Mouse (Mus musculus) C2C12 (cell line): ENCODE data around the gene Nova1. TPM values are rescaled to one million over a fixed set of nuclear protein-coding genes. Genes with fewer than 3 reads are reported as not detected.

Experiments used
- H3K27me3 ChIP-seq: one replicate; pipeline ENCODE4 v1.6.1; 2011; ENCODE audit not compliant: control insufficient read depth, insufficient read depth, insufficient read length
- H3K36me3 ChIP-seq: one replicate; pipeline ENCODE4 v1.6.1; 2011; ENCODE audit not compliant: control insufficient read depth, insufficient read depth
- H3K4me3 ChIP-seq: one replicate; pipeline ENCODE4 v1.5.1; 2011; ENCODE audit warnings: mild to moderate bottlenecking, control low read depth; ENCODE audit not compliant: poor library complexity, insufficient read depth, severe bottlenecking
- H3K79me2 ChIP-seq: one replicate; pipeline ENCODE4 v1.6.1; 2011; ENCODE audit not compliant: control insufficient read depth, insufficient read depth
- H3K79me3 ChIP-seq: one replicate; pipeline ENCODE4 v1.6.1; 2011; ENCODE audit warnings: low read depth, control low read depth
- H3ac ChIP-seq: one replicate; pipeline ENCODE3; 2011; ENCODE audit warnings: low read depth; ENCODE audit not compliant: control insufficient read depth, insufficient read length
- CEBPB ChIP-seq: IDR thresholded peaks from one replicate; pipeline ENCODE4 v1.6.1; 2011; ENCODE audit warnings: low read depth, mild to moderate bottlenecking, control low read depth, moderate library complexity
- CTCF ChIP-seq: IDR thresholded peaks from one replicate; pipeline ENCODE4 v1.5.1; 2011; ENCODE audit not compliant: control insufficient read depth, insufficient read depth, insufficient read length
- FOSL1 ChIP-seq: IDR thresholded peaks from one replicate; pipeline ENCODE4 v1.8.0; 2011; ENCODE audit warnings: mild to moderate bottlenecking, low read length; ENCODE audit not compliant: poor library complexity, insufficient read depth, severe bottlenecking
- MAX ChIP-seq: IDR thresholded peaks from one replicate; pipeline ENCODE4 v1.6.1; 2011; ENCODE audit warnings: mild to moderate bottlenecking, control low read depth
- MYOD1 ChIP-seq: IDR thresholded peaks from one replicate; pipeline ENCODE4 v1.6.1; 2011; ENCODE audit warnings: low read depth; ENCODE audit not compliant: control insufficient read depth, insufficient read length
- MYOG ChIP-seq: IDR thresholded peaks from one replicate; pipeline ENCODE4 v1.6.1; 2011; ENCODE audit not compliant: control insufficient read depth, insufficient read length; ENCODE audit errors: extremely low read depth
- USF1 ChIP-seq: IDR thresholded peaks from one replicate; pipeline ENCODE4 v1.6.1; 2011; ENCODE audit warnings: low read depth, mild to moderate bottlenecking, control low read depth, moderate library complexity
- polyA plus RNA-seq: library from polyadenylated mRNA; unstranded; fragments of >200 nt; fragmentation: generic; extraction: Trizol; gene quantifications from one replicate; pipeline ENCODE4 v1.2.1, GENCODE M21; 2012; ENCODE audit warnings: missing spikeins

The Nova1 gene
- polyA plus RNA-seq, 1 experiment, result 0.01 TPM

DNA sequence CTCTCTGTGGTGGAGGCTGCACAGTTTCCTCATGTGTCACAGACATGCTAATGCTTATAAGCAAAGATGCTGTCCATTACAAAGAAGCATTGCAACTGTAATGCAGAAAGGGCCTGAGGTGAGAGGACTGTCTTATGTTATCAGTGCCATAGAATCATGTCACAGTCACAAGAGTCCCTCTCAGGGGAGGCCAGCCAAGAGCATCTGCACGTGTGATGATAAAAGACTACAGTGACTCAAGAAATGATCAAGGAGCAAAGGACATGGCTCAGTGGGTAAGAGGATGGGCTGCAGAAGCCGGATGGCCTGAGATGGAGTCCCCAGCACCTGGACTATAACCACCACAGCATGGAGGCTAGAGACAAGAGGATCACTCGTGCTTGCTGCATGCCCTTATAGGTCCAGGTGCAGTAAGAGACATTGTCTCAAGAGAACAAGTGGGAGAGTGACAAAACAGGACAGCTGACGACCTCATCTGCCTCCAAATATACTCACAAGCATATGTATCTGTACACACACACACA is 64.3 kb downstream of the Nova1 start:
- Histone ChIP-seq H3K36me3 (no peaks in the 10 kb centered on the region), H3K79me2 (no peaks in the 10 kb centered on the region), H3ac (no peak overlapping the region), H3K4me3 (no peak overlapping the region), H3K79me3 (no peaks in the 10 kb centered on the region), H3K27me3 (no peaks in the 10 kb centered on the region)
- TF ChIP-seq MYOD1 (no peak), MAX (no peak), MYOG (no peak), CEBPB (no peak), USF1 (no peak), FOSL1 (no peak), CTCF (no peak)

GRCm38 (mm10) chr12:46753096-46753495 is 65.6 kb downstream of the Nova1 start:
- H3ac ChIP-seq, result no peak overlapping the region
- H3K79me3 ChIP-seq, result no peaks in the 10 kb centered on the region
- no peak overlapping the region for H3K4me3 ChIP-seq
- no peak for TF ChIP-seq CTCF
- no peak for TF ChIP-seq CEBPB
- no peaks in the 10 kb centered on the region for H3K79me2 ChIP-seq
- no peaks in the 10 kb centered on the region for H3K36me3 ChIP-seq
- no peaks in the 10 kb centered on the region for H3K27me3 ChIP-seq

DNA sequence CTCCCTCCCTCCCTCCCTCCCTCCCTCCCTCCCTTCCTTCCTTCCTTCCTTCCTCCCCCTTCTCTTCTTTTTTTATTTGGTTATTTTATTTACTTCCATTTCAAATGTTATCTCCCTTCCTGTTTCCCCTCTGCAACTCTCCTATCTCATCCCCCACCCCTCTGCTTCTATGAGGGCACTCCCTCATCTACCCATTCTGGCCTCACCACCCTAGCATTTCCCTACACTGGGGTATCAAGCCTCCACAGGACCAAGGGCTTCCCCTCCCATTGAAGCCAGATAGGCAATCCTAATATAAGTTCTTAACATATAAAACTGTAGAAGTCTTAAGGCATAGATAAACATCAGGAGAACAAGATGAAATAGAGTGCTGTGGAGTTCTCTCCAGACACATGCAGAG is 85.5 kb downstream of the Nova1 start:
- H3K36me3 ChIP-seq, result no peaks in the 10 kb centered on the region
- no peak overlapping the region for H3ac ChIP-seq
- H3K27me3 ChIP-seq, result no peaks in the 10 kb centered on the region
- H3K79me3 ChIP-seq, result no peaks in the 10 kb centered on the region
- TF ChIP-seq MYOD1, result no peak
- TF ChIP-seq FOSL1, result no peak
- TF ChIP-seq MYOG, result no peak
- TF ChIP-seq MAX, result no peak
- no peak for TF ChIP-seq CTCF
- TF ChIP-seq CEBPB, result no peak
- TF ChIP-seq USF1, result no peak
- no peak overlapping the region for H3K4me3 ChIP-seq
- H3K79me2 ChIP-seq, result no peaks in the 10 kb centered on the region

DNA sequence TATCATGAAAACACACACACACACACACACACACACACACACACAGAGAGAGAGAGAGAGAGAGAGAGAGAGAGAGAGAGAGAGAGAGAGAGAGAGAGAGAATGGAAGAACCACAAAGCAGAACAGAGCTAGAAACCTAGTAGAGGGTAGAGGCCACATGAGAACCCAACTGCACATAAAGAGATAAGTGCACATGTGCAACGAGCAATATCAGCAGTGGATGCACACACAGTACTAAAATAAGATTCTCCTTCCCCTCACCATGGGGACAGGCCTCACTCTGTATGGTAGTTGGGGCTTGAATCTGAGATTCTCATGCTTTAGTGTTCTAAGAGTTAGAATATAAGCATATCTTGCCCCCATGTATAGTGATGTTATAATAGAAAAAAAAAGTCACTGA is 86.8 kb downstream of the Nova1 start:
- TF ChIP-seq MYOG, result no peak
- TF ChIP-seq MAX, result no peak
- TF ChIP-seq CTCF, result no peak
- no peak for TF ChIP-seq CEBPB
- TF ChIP-seq USF1, result no peak
- no peak for TF ChIP-seq FOSL1
- no peak for TF ChIP-seq MYOD1
- H3K27me3 ChIP-seq, result no peaks in the 10 kb centered on the region
- H3K79me3 ChIP-seq, result no peaks in the 10 kb centered on the region
- no peak overlapping the region for H3ac ChIP-seq
- no peaks in the 10 kb centered on the region for H3K79me2 ChIP-seq
- no peak overlapping the region for H3K4me3 ChIP-seq
- H3K36me3 ChIP-seq, result no peaks in the 10 kb centered on the region

GRCm38 (mm10) chr12:46721914-46722313 is 96.8 kb downstream of the Nova1 start:
- H3K4me3 ChIP-seq, result no peak overlapping the region
- TF ChIP-seq MYOG (no peak), USF1 (no peak), MYOD1 (no peak), MAX (no peak), CTCF (no peak)
- H3K79me3 ChIP-seq, result no peaks in the 10 kb centered on the region
- no peak overlapping the region for H3ac ChIP-seq
- H3K36me3 ChIP-seq, result no peaks in the 10 kb centered on the region
- no peaks in the 10 kb centered on the region for H3K27me3 ChIP-seq
- no peaks in the 10 kb centered on the region for H3K79me2 ChIP-seq

GRCm38 (mm10) chr12:46719076-46719475 is 99.7 kb downstream of the Nova1 start:
- no peak overlapping the region for H3K4me3 ChIP-seq
- no peaks in the 10 kb centered on the region for H3K79me2 ChIP-seq
- H3K36me3 ChIP-seq, result no peaks in the 10 kb centered on the region
- H3K27me3 ChIP-seq, result no peaks in the 10 kb centered on the region
- no peak for TF ChIP-seq CEBPB
- no peak for TF ChIP-seq CTCF
- no peak for TF ChIP-seq MYOD1
- no peak for TF ChIP-seq USF1
- no peak for TF ChIP-seq MAX
- no peak for TF ChIP-seq MYOG
- no peak for TF ChIP-seq FOSL1
- no peak overlapping the region for H3ac ChIP-seq
- no peaks in the 10 kb centered on the region for H3K79me3 ChIP-seq
